Mouse (Mus musculus) liver, embryonic 12.5 days (tissue): ENCODE data around the gene Abca5. TPM values are rescaled to one million over a fixed set of nuclear protein-coding genes. Genes with fewer than 3 reads are reported as not detected.

Source experiments
- ATAC-seq: fragments of 200-750 bp; cut with Nextera tagmentation; 2 replicates; pipeline ENCODE4 v1.8.0; 2017; ENCODE audit warnings: moderate number of reproducible peaks, mild to moderate bottlenecking, moderate library complexity
- H3K27ac ChIP-seq: fragments of 300-500 bp; sonication (generic); 2 replicates; pipeline ENCODE4 v1.5.1; 2016; ENCODE audit warnings: mild to moderate bottlenecking
- H3K27me3 ChIP-seq: fragments of 300-500 bp; sonication (generic); replicated peaks from 2 replicates; pipeline ENCODE4 v1.6.1; 2016; ENCODE audit warnings: mild to moderate bottlenecking, moderate library complexity
- H3K36me3 ChIP-seq: fragments of 300-500 bp; sonication (generic); 2 replicates; pipeline ENCODE4 v1.6.1; 2016; ENCODE audit warnings: mild to moderate bottlenecking, moderate library complexity
- H3K4me1 ChIP-seq: fragments of 300-500 bp; sonication (generic); 2 replicates; pipeline ENCODE4 v1.6.1; 2016
- H3K4me2 ChIP-seq: fragments of 300-500 bp; sonication (generic); 2 replicates; pipeline ENCODE4 v1.6.1; 2016; ENCODE audit warnings: mild to moderate bottlenecking, moderate library complexity
- H3K4me3 ChIP-seq: fragments of 300-500 bp; sonication (generic); 2 replicates; pipeline ENCODE4 v1.5.1; 2016; ENCODE audit warnings: mild to moderate bottlenecking, moderate library complexity
- H3K9ac ChIP-seq: fragments of 300-500 bp; sonication (generic); 2 replicates; pipeline ENCODE4 v1.6.1; 2016; ENCODE audit warnings: mild to moderate bottlenecking, moderate library complexity
- H3K9me3 ChIP-seq: fragments of 300-500 bp; sonication (generic); replicated peaks from 2 replicates; pipeline ENCODE4 v1.6.1; 2016; ENCODE audit warnings: mild to moderate bottlenecking, moderate library complexity
- WGBS: fragments of 180-500 bp; shearing (Covaris S2); methylation state at CpG from one replicate; pipeline ENCODE4 v1.1.7; 2016; ENCODE audit not compliant: insufficient replicate concordance; 5-methylcytosine and 5-hydroxymethylcytosine counted together
- polyA plus RNA-seq: library from polyadenylated mRNA; unstranded; fragments of >200 nt; fragmentation: Nextera tagmentation; extraction: Ambion mirVana; gene quantifications from 2 replicates; pipeline ENCODE4 v1.2.1, GENCODE M21; 2016

Gene Abca5
- polyA plus RNA-seq, 1 experiment from 2014 or later, result 0.95 TPM

GRCm38 (mm10) chr11:110288423-110288822, 49.1 kb downstream of the Abca5 start:
- Histone ChIP-seq H3K4me2 (no peak overlapping the region), H3K27me3 (no peaks in the 10 kb centered on the region), H3K36me3 (no peaks in the 10 kb centered on the region), H3K4me3 (no peak overlapping the region), H3K9ac (no peak overlapping the region), H3K27ac (no peak overlapping the region), H3K4me1 (peaks cover 11% of the 10 kb centered on the region), H3K9me3 (no peaks in the 10 kb centered on the region)
- WGBS, result 66% methylated on average over 3 of the region's 3 CpGs
- no peak for ATAC-seq

GRCm38 (mm10) chr11:110287694-110288093, 49.8 kb downstream of the Abca5 start:
- H3K4me2 ChIP-seq, result no peak overlapping the region
- no peaks in the 10 kb centered on the region for H3K27me3 ChIP-seq
- no peak overlapping the region for H3K9ac ChIP-seq
- H3K4me1 ChIP-seq, result peaks cover 11% of the 10 kb centered on the region
- no peak overlapping the region for H3K27ac ChIP-seq
- peak; percentile 48 for ATAC-seq
- H3K9me3 ChIP-seq, result no peaks in the 10 kb centered on the region
- WGBS, result 43% methylated on average over 9 of the region's 9 CpGs
- H3K36me3 ChIP-seq, result no peaks in the 10 kb centered on the region
- H3K4me3 ChIP-seq, result no peak overlapping the region

GRCm38 (mm10) chr11:110286331-110286730, 51.2 kb downstream of the Abca5 start:
- 76% methylated on average over 3 of the region's 3 CpGs for WGBS
- Histone ChIP-seq H3K27me3 (no peaks in the 10 kb centered on the region), H3K4me1 (peaks cover 11% of the 10 kb centered on the region), H3K36me3 (no peaks in the 10 kb centered on the region), H3K4me3 (no peak overlapping the region), H3K9me3 (no peaks in the 10 kb centered on the region), H3K4me2 (no peak overlapping the region), H3K9ac (no peak overlapping the region), H3K27ac (no peak overlapping the region)
- ATAC-seq, result no peak

- 46% methylated on average over 10 of the region's 10 CpGs for WGBS
Observed at GRCm38 (mm10) chr11:110284849-110285248, 52.7 kb downstream of the Abca5 start.

GRCm38 (mm10) chr11:110284185-110284787, 53.2 kb downstream of the Abca5 start:
- Histone ChIP-seq H3K9ac (no peak overlapping the region; the same call in 1 of the 2 replicates), H3K4me3 (peak overlapping the region; percentile 18; the same call in 1 of the 2 replicates), H3K9me3 (no peaks in the 10 kb centered on the region), H3K27ac (peak overlapping the region; percentile 45; the same call in 1 of the 2 replicates), H3K27me3 (no peaks in the 10 kb centered on the region), H3K4me1 (peaks cover 11% of the 10 kb centered on the region), H3K36me3 (no peaks in the 10 kb centered on the region), H3K4me2 (peak overlapping the region; percentile 48)
- peak; percentile 90 for ATAC-seq
- 50% methylated on average over 9 of the region's 9 CpGs for WGBS

More at GRCm38 (mm10) chr11:110284849-110285248, 52.7 kb downstream of the Abca5 start:
- Histone ChIP-seq H3K36me3 (no peaks in the 10 kb centered on the region), H3K27me3 (no peaks in the 10 kb centered on the region), H3K4me3 (0 out of 2 replicates have a peak overlapping the region, but pooled peaks have one; percentile 9), H3K27ac (0 out of 2 replicates have a peak overlapping the region, but pooled peaks have one; percentile 58), H3K4me1 (peaks cover 11% of the 10 kb centered on the region), H3K4me2 (peak overlapping the region; percentile 47), H3K9ac (no peak overlapping the region), H3K9me3 (no peaks in the 10 kb centered on the region)
- peak; percentile 71 for ATAC-seq

GRCm38 (mm10) chr11:110274794-110275193, 62.7 kb downstream of the Abca5 start:
- H3K36me3 ChIP-seq, result no peaks in the 10 kb centered on the region
- no peak overlapping the region for H3K4me3 ChIP-seq
- no peak for ATAC-seq
- no peak overlapping the region for H3K9ac ChIP-seq
- H3K27me3 ChIP-seq, result no peaks in the 10 kb centered on the region
- H3K27ac ChIP-seq, result no peak overlapping the region
- 53% methylated on average over 3 of the region's 3 CpGs for WGBS
- no peak overlapping the region for H3K4me2 ChIP-seq
- no peaks in the 10 kb centered on the region for H3K4me1 ChIP-seq
- no peaks in the 10 kb centered on the region for H3K9me3 ChIP-seq

- H3K9ac ChIP-seq, result no peak overlapping the region
- WGBS, result 3% methylated on average over 5 of the region's 5 CpGs
- H3K9me3 ChIP-seq, result no peaks in the 10 kb centered on the region
- H3K27me3 ChIP-seq, result no peaks in the 10 kb centered on the region
- H3K36me3 ChIP-seq, result no peaks in the 10 kb centered on the region
- H3K4me2 ChIP-seq, result no peak overlapping the region
- H3K4me1 ChIP-seq, result peaks cover 4% of the 10 kb centered on the region; the same call in 1 of the 2 replicates
- H3K27ac ChIP-seq, result no peak overlapping the region
- 0 out of 2 replicates have a peak, but pooled peaks have one; percentile 66 for ATAC-seq
- H3K4me3 ChIP-seq, result no peak overlapping the region
Observed at GRCm38 (mm10) chr11:110271745-110272144, 65.8 kb downstream of the Abca5 start.

- no peaks in the 10 kb centered on the region for H3K9me3 ChIP-seq
- no peak overlapping the region for H3K27ac ChIP-seq
- H3K36me3 ChIP-seq, result no peaks in the 10 kb centered on the region
- peaks cover 4% of the 10 kb centered on the region; the same call in 1 of the 2 replicates for H3K4me1 ChIP-seq
- H3K27me3 ChIP-seq, result no peaks in the 10 kb centered on the region
- H3K4me3 ChIP-seq, result no peak overlapping the region; the same call in 1 of the 2 replicates
- 33% methylated on average over 8 of the region's 8 CpGs for WGBS
- peak overlapping the region; percentile 52 for H3K4me2 ChIP-seq
- H3K9ac ChIP-seq, result 0 out of 2 replicates have a peak overlapping the region, but pooled peaks have one; percentile 39
- peak; percentile 60 for ATAC-seq
Observed at GRCm38 (mm10) chr11:110268244-110268844, 69.2 kb downstream of the Abca5 start.

- WGBS, result 64% methylated on average over 6 of the region's 6 CpGs
Observed at GRCm38 (mm10) chr11:110267232-110267631, 70.3 kb downstream of the Abca5 start.

GRCm38 (mm10) chr11:110266757-110267156, 70.8 kb downstream of the Abca5 start:
- Histone ChIP-seq H3K4me2 (no peak overlapping the region), H3K4me1 (peaks cover 4% of the 10 kb centered on the region; the same call in 1 of the 2 replicates), H3K9ac (no peak overlapping the region), H3K27ac (no peak overlapping the region), H3K4me3 (no peak overlapping the region), H3K27me3 (no peaks in the 10 kb centered on the region), H3K9me3 (no peaks in the 10 kb centered on the region), H3K36me3 (no peaks in the 10 kb centered on the region)
- ATAC-seq, result no peak
- 78% methylated on average over 11 of the region's 11 CpGs for WGBS

More at GRCm38 (mm10) chr11:110267232-110267631, 70.3 kb downstream of the Abca5 start:
- Histone ChIP-seq H3K36me3 (no peaks in the 10 kb centered on the region), H3K4me1 (peaks cover 4% of the 10 kb centered on the region; the same call in 1 of the 2 replicates), H3K4me3 (no peak overlapping the region), H3K27ac (no peak overlapping the region), H3K4me2 (no peak overlapping the region), H3K9me3 (no peaks in the 10 kb centered on the region), H3K27me3 (no peaks in the 10 kb centered on the region), H3K9ac (no peak overlapping the region)
- no peak for ATAC-seq

GRCm38 (mm10) chr11:110261867-110262266, 75.6 kb downstream of the Abca5 start:
- ATAC-seq, result no peak
- H3K9ac ChIP-seq, result no peak overlapping the region
- H3K36me3 ChIP-seq, result no peaks in the 10 kb centered on the region
- no peak overlapping the region for H3K4me2 ChIP-seq
- 54% methylated on average over 3 of the region's 3 CpGs for WGBS
- H3K9me3 ChIP-seq, result no peaks in the 10 kb centered on the region; the same call in 1 of the 2 replicates
- H3K27ac ChIP-seq, result no peak overlapping the region
- H3K27me3 ChIP-seq, result no peaks in the 10 kb centered on the region
- H3K4me3 ChIP-seq, result no peak overlapping the region
- no peaks in the 10 kb centered on the region for H3K4me1 ChIP-seq

- WGBS, result 29% methylated on average over 4 of the region's 4 CpGs
- no peaks in the 10 kb centered on the region for H3K4me1 ChIP-seq
- no peak overlapping the region for H3K27ac ChIP-seq
- H3K9me3 ChIP-seq, result no peaks in the 10 kb centered on the region; the same call in 1 of the 2 replicates
- no peak overlapping the region for H3K9ac ChIP-seq
- no peaks in the 10 kb centered on the region for H3K36me3 ChIP-seq
- no peak overlapping the region for H3K4me2 ChIP-seq
- H3K4me3 ChIP-seq, result no peak overlapping the region
- no peaks in the 10 kb centered on the region for H3K27me3 ChIP-seq
- no peak for ATAC-seq
Observed at GRCm38 (mm10) chr11:110257911-110258310, 79.6 kb downstream of the Abca5 start.
